Mouse (Mus musculus): ENCODE measurements around the gene Nup43.
A peak's percentile ranks its signal among the peaks of the same experiment; 100 is the strongest.

Nup43 gene

GRCm38 (mm10) chr10:7686902-7687301 is 19.6 kb downstream of the Nup43 start:
- DNase-seq (ENCODE audit: low spot score), result no peak

DNA sequence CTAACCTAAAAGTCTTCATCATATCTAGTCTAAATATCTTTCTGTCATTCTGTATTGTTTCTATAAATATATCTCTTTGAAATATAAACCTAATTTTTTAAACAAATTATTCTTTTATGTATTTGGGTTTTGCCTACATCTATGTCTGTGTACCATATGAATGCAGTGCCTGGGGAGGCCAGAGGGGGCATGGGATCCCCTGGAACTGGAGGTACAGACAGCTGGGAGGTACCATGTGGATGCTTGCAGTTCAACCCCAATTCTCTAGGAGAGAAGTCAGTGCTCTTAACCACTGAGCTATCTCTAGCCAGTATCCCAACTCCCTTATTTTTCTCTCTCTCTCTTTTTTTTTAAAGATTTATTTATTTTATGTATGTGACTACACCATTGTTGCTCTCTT is 28.0 kb downstream of the Nup43 start:
- no peak for DNase-seq (ENCODE audit: low spot score)

GRCm38 (mm10) chr10:7700120-7700519 is 32.8 kb downstream of the Nup43 start:
- DNase-seq (ENCODE audit: low spot score), result no peak

- DNase-seq (ENCODE audit: low spot score), result no peak
Measured at GRCm38 (mm10) chr10:7702586-7702985, 35.3 kb downstream of the Nup43 start.

GRCm38 (mm10) chr10:7710121-7710520 is 42.8 kb downstream of the Nup43 start:
- no peak for DNase-seq (ENCODE audit: low spot score)

- no peak for DNase-seq (ENCODE audit: low spot score)
Measured at GRCm38 (mm10) chr10:7712506-7712905, 45.2 kb downstream of the Nup43 start.

DNA sequence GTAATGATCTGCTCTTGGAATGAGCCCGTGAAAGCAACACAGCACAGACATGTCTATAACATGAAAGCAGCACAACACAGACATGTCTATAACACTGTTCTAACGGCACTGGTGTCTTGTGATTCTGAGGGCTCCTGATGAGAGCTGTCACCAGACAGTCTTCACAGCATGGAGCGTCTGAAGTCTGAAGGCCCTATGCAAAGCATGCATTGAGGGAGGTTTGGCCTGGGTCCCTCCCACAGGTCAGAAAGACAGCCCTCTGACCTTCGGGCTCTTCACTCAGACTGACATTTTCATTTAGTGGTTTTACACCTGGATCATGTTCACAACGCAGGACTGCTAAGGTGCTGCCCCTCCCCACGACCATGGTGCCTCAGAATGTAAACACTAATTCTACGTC is 47.8 kb downstream of the Nup43 start:
- no peak for DNase-seq (ENCODE audit: low spot score)

DNA sequence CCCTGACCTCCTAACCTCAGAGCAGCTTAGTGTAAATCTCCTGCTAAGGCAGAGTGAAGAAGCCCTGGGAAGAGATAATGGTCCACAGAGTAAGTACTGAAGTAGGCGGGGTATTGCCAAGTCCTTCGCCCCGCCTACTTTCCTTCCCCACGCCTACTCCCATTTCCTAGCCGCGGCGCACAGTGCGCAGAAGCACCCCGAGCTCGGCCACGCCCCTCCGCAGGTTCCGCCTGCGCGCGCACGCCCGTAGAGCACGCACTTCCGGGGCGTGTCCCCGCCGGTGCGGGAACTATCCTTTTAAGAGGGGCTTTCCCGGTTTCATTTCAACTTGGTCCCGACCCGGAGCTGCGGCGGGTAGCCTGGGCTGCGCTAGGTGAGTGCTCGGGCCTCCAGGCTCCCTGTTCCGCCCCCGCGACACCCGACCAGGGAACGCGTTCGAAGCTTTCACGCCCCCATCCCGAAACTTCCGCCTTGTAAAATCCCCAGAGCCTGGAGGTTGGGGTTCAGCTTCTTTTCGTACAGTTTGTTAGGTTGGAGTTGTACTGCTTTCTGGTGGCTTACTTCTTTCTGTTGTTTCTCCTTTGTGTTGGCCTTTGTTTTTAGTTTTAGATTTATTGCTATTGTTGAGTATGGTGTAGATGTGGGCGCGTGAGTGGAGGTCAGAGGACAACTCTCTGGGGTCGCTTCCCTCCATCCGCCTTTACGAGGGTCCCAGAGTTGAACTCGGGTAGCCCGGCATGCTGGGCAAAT is 58.6 kb downstream of the Nup43 start, which contains the start of gene Katna1:
Gene Katna1 (plus strand): TSS at position 250 of the 750 bp plus-strand sequence.
- peak; percentile 83 for DNase-seq (ENCODE audit: low spot score)

DNA sequence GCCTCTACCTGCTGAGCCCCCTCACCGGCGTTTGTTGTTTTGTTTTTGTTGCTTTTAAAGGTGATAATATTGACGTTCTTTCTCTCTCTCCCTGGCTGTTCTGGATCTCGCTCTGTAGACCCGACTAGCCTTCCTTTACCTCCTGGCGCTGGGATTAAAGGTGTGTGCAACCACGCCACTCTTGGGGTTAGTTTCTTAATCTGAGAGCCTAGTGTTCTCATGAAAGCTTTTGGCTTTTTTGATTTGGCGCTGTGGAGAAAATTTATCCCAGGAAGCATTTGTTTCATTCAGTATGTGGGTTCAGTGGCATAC is 59.2 kb downstream of the Nup43 start:
- DNase-seq (ENCODE audit: low spot score), result no peak

DNA sequence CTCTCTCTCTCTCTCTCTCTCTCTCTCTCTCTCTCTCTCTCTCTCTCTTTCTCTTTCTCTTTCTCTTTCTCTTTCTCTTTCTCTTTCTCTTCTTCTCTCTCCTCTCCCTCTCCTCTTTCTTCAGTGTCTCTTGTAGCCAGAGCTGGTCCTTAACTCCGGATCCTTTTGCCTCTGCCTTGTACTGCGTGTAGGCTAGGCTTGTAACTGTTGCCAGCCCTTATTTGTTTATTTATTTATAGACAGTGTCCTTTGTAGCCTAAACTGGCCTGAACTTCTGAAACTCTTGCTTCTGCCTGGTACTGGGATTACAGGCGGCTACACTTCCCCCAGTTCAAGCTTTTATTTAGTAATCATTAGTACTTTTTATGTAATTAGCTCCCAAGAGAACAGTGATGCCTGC is 59.7 kb downstream of the Nup43 start:
- DNase-seq (ENCODE audit: low spot score), result no peak
